Mouse (Mus musculus): ENCODE measurements around the gene Serpina3g.
"Not testable (repeated sequence)": the region's sequence is repeated elsewhere in the genome, so short reads cannot be mapped to it uniquely, and the experiment has no call there.

Gene Serpina3g

GRCm38 (mm10) chr12:104235915-104236314, at the start of gene Serpina3g:
TSS of gene Serpina3g (plus strand) at chr12:104236245.
- DNase-seq (ENCODE audit: low spot score): no peak

GRCm38 (mm10) chr12:104189246-104189645, 46.8 kb upstream of the Serpina3g start:
- DNase-seq (ENCODE audit: low spot score): no peak

GRCm38 (mm10) chr12:104190852-104191251, 45.2 kb upstream of the Serpina3g start:
- DNase-seq (ENCODE audit: low spot score): no peak

- DNase-seq (ENCODE audit: low spot score): no peak
These were observed 26.9 kb upstream of the Serpina3g start for GRCm38 (mm10) chr12:104209149-104209548.

GRCm38 (mm10) chr12:104209802-104210201, 26.2 kb upstream of the Serpina3g start:
- DNase-seq (ENCODE audit: low spot score): no peak

- no peak for DNase-seq (ENCODE audit: low spot score)
These were observed 22.2 kb upstream of the Serpina3g start for GRCm38 (mm10) chr12:104213689-104214444.

GRCm38 (mm10) chr12:104214445-104214753, 21.6 kb upstream of the Serpina3g start, which contains the start of gene Serpina3f:
TSS of gene Serpina3f (plus strand) at chr12:104214544.
- DNase-seq (ENCODE audit: low spot score): no peak

- no peak for DNase-seq (ENCODE audit: low spot score)
These were observed 20.8 kb upstream of the Serpina3g start for GRCm38 (mm10) chr12:104215249-104215648.

- no peak for DNase-seq (ENCODE audit: low spot score)
These were observed 14.4 kb upstream of the Serpina3g start for GRCm38 (mm10) chr12:104221616-104222015.

- no peak for DNase-seq (ENCODE audit: low spot score)
These were observed 12.4 kb upstream of the Serpina3g start for GRCm38 (mm10) chr12:104223690-104224089.

GRCm38 (mm10) chr12:104224598-104225300, 11.3 kb upstream of the Serpina3g start:
- no peak for DNase-seq (ENCODE audit: low spot score)

- no peak for DNase-seq (ENCODE audit: low spot score)
These were observed 5.3 kb upstream of the Serpina3g start for GRCm38 (mm10) chr12:104230762-104231161.

- DNase-seq (ENCODE audit: low spot score): not testable (repeated sequence)
These were observed 2.0 kb downstream of the Serpina3g start for GRCm38 (mm10) chr12:104238048-104238447.

- no peak for DNase-seq (ENCODE audit: low spot score)
These were observed 7.3 kb downstream of the Serpina3g start for GRCm38 (mm10) chr12:104243307-104243706.

- no peak for DNase-seq (ENCODE audit: low spot score)
These were observed 9.0 kb downstream of the Serpina3g start for GRCm38 (mm10) chr12:104245092-104245491.

GRCm38 (mm10) chr12:104245595-104245994, 9.6 kb downstream of the Serpina3g start:
- DNase-seq (ENCODE audit: low spot score): no peak

- DNase-seq (ENCODE audit: low spot score): no peak
These were observed 11.5 kb downstream of the Serpina3g start for GRCm38 (mm10) chr12:104247553-104248002.

- DNase-seq (ENCODE audit: low spot score): no peak
These were observed 12.2 kb downstream of the Serpina3g start for GRCm38 (mm10) chr12:104248231-104248630.

- DNase-seq (ENCODE audit: low spot score): no peak
These were observed 25.0 kb downstream of the Serpina3g start for GRCm38 (mm10) chr12:104261041-104261440.

GRCm38 (mm10) chr12:104262863-104263262, 26.8 kb downstream of the Serpina3g start, which contains the start of gene Serpina3i:
TSS of gene Serpina3i (plus strand) at chr12:104263122.
- DNase-seq (ENCODE audit: low spot score): no peak

GRCm38 (mm10) chr12:104266374-104266773, 30.3 kb downstream of the Serpina3g start:
- DNase-seq (ENCODE audit: low spot score): no peak

- no peak for DNase-seq (ENCODE audit: low spot score)
These were observed 42.4 kb downstream of the Serpina3g start for GRCm38 (mm10) chr12:104278216-104279055.

All from ovary, postnatal 10 days (tissue).